Mouse (Mus musculus): ENCODE data around the gene Gm11937. TPM values are rescaled to one million over a fixed set of nuclear protein-coding genes. Genes with fewer than 3 reads are reported as not detected.
"Not testable (repeated sequence)": the region's sequence is repeated elsewhere in the genome, so short reads cannot be mapped to it uniquely, and the experiment has no call there.

The Gm11937 gene
- total RNA-seq (2021): not detected
- long read RNA-seq, experiment 1: 0 reads
- long read RNA-seq, experiment 2: 0 reads

- DNase-seq (ENCODE audit: low spot score in 2 of 2): not testable (repeated sequence)
Observed at GRCm38 (mm10) chr11:99610089-99610488, at the start of gene Gm11937. TSS of gene Gm11937 (minus strand) at chr11:99610189.

- no peak for DNase-seq (ENCODE audit: low spot score in 2 of 2)
Observed at GRCm38 (mm10) chr11:99659256-99659655, 49.3 kb upstream of the Gm11937 start.

- DNase-seq (ENCODE audit: low spot score in 2 of 2): not testable (repeated sequence)
Observed at GRCm38 (mm10) chr11:99658467-99659010, 48.5 kb upstream of the Gm11937 start, which contains the start of gene Gm11563. TSS of gene Gm11563 (minus strand) at chr11:99658960.

- DNase-seq (ENCODE audit: low spot score in 2 of 2): no peak
Observed at GRCm38 (mm10) chr11:99657051-99657450, 47.1 kb upstream of the Gm11937 start.

- DNase-seq (ENCODE audit: low spot score in 2 of 2): no peak
Observed at GRCm38 (mm10) chr11:99650136-99650535, 40.1 kb upstream of the Gm11937 start, which contains the start of gene Gm11555. TSS of gene Gm11555 (minus strand) at chr11:99650236.

- DNase-seq (ENCODE audit: low spot score in 2 of 2): no peak
Observed at GRCm38 (mm10) chr11:99646444-99646843, 36.5 kb upstream of the Gm11937 start.

- DNase-seq (ENCODE audit: low spot score in 2 of 2): no peak
Observed at GRCm38 (mm10) chr11:99644351-99644750, 34.4 kb upstream of the Gm11937 start.

- not testable (repeated sequence) for DNase-seq (ENCODE audit: low spot score in 2 of 2)
Observed at GRCm38 (mm10) chr11:99643635-99644139, 33.7 kb upstream of the Gm11937 start, which contains the start of gene Krtap4-7. TSS of gene Krtap4-7 (minus strand) at chr11:99644089.

- no peak for DNase-seq (ENCODE audit: low spot score in 2 of 2)
Observed at GRCm38 (mm10) chr11:99640926-99641325, 30.9 kb upstream of the Gm11937 start.

GRCm38 (mm10) chr11:99637086-99637485 lies 27.1 kb upstream of the Gm11937 start:
- no peak for DNase-seq (ENCODE audit: low spot score in 2 of 2)

GRCm38 (mm10) chr11:99634653-99635134 lies 24.7 kb upstream of the Gm11937 start, which contains the start of gene Krtap4-2:
TSS of gene Krtap4-2 (minus strand) at chr11:99635084.
- DNase-seq (ENCODE audit: low spot score in 2 of 2): no peak

GRCm38 (mm10) chr11:99633293-99633692 lies 23.3 kb upstream of the Gm11937 start:
- DNase-seq (ENCODE audit: low spot score in 2 of 2): no peak

GRCm38 (mm10) chr11:99630890-99631289 lies 20.9 kb upstream of the Gm11937 start:
- DNase-seq (ENCODE audit: low spot score in 2 of 2): no peak

- DNase-seq (ENCODE audit: low spot score in 2 of 2): no peak
Observed at GRCm38 (mm10) chr11:99628138-99628537, 18.1 kb upstream of the Gm11937 start, which contains the start of gene Krtap4-1. TSS of gene Krtap4-1 (minus strand) at chr11:99628238.

- no peak for DNase-seq (ENCODE audit: low spot score in 2 of 2)
Observed at GRCm38 (mm10) chr11:99620335-99620734, 10.3 kb upstream of the Gm11937 start, which contains the start of gene Gm11562. TSS of gene Gm11562 (minus strand) at chr11:99620435.

GRCm38 (mm10) chr11:99614796-99615363 lies 4.9 kb upstream of the Gm11937 start, which contains the start of gene Krtap2-4:
TSS of gene Krtap2-4 (minus strand) at chr11:99614846.
- no peak for DNase-seq (ENCODE audit: low spot score in 2 of 2)

- DNase-seq (ENCODE audit: low spot score in 2 of 2): no peak
Observed at GRCm38 (mm10) chr11:99609126-99609525, 863 bp downstream of the Gm11937 start.

- DNase-seq (ENCODE audit: low spot score in 2 of 2): not testable (repeated sequence)
Observed at GRCm38 (mm10) chr11:99603208-99603607, 6.8 kb downstream of the Gm11937 start, which contains the start of gene Gm11938. TSS of gene Gm11938 (minus strand) at chr11:99603308.

GRCm38 (mm10) chr11:99597742-99598141 lies 12.2 kb downstream of the Gm11937 start, which contains the start of gene Krtap9-3:
TSS of gene Krtap9-3 (minus strand) at chr11:99598105.
- not testable (repeated sequence) for DNase-seq (ENCODE audit: low spot score in 2 of 2)

GRCm38 (mm10) chr11:99590981-99591380 lies 19.0 kb downstream of the Gm11937 start, which contains the start of gene Krtap1-3:
TSS of gene Krtap1-3 (minus strand) at chr11:99591339.
- DNase-seq (ENCODE audit: low spot score in 2 of 2): no peak

- no peak for DNase-seq (ENCODE audit: low spot score in 2 of 2)
Observed at GRCm38 (mm10) chr11:99585096-99585495, 24.9 kb downstream of the Gm11937 start.

GRCm38 (mm10) chr11:99583245-99583704 lies 26.7 kb downstream of the Gm11937 start, which contains the start of gene Krtap1-4:
TSS of gene Krtap1-4 (minus strand) at chr11:99583654.
- no peak for DNase-seq (ENCODE audit: low spot score in 2 of 2)

Data from adrenal gland, postnatal 4 days (tissue).